Mouse (Mus musculus) splenic B cell, adult 2 months (primary cell): Measurements from ENCODE around the gene Pbx1.

ENCODE experiments used
- DNase-seq: peaks from one replicate; pipeline ENCODE4 v3.0.0-alpha.2; 2011; ENCODE audit warnings: low read depth, low spot score
- H3K27me3 ChIP-seq: 2 replicates; pipeline ENCODE4 v1.6.1; 2012; ENCODE audit warnings: mild to moderate bottlenecking, low read length, moderate library complexity, mixed read lengths; ENCODE audit not compliant: control insufficient read depth, poor library complexity, insufficient read depth, severe bottlenecking
- H3K36me3 ChIP-seq: 2 replicates; pipeline ENCODE4 v1.6.1; 2012; ENCODE audit warnings: mild to moderate bottlenecking, low read length, moderate library complexity, mixed read lengths; ENCODE audit not compliant: control insufficient read depth, poor library complexity, insufficient read depth, severe bottlenecking

The Pbx1 gene

GRCm38 (mm10) chr1:168221071-168221521 is 211.0 kb downstream of the Pbx1 start:
- no peak for DNase-seq
- Histone ChIP-seq H3K36me3 (no peaks in the 10 kb centered on the region), H3K27me3 (no peaks in the 10 kb centered on the region)

- DNase-seq: no peak
- no peaks in the 10 kb centered on the region for H3K27me3 ChIP-seq
- H3K36me3 ChIP-seq: no peaks in the 10 kb centered on the region
Measured at GRCm38 (mm10) chr1:168215896-168216747, 215.9 kb downstream of the Pbx1 start.

GRCm38 (mm10) chr1:168215468-168215867 is 216.6 kb downstream of the Pbx1 start:
- DNase-seq: no peak
- H3K36me3 ChIP-seq: no peaks in the 10 kb centered on the region
- no peaks in the 10 kb centered on the region for H3K27me3 ChIP-seq

GRCm38 (mm10) chr1:168214040-168214443 is 218.0 kb downstream of the Pbx1 start:
- Histone ChIP-seq H3K36me3 (no peaks in the 10 kb centered on the region), H3K27me3 (no peaks in the 10 kb centered on the region)
- DNase-seq: peak; percentile 9

- Histone ChIP-seq H3K36me3 (no peaks in the 10 kb centered on the region), H3K27me3 (no peaks in the 10 kb centered on the region)
- DNase-seq: no peak
Measured at GRCm38 (mm10) chr1:168213595-168213994, 218.5 kb downstream of the Pbx1 start.

GRCm38 (mm10) chr1:168210401-168210800 is 221.7 kb downstream of the Pbx1 start:
- no peak for DNase-seq
- Histone ChIP-seq H3K27me3 (no peaks in the 10 kb centered on the region), H3K36me3 (no peaks in the 10 kb centered on the region)

- DNase-seq: no peak
- H3K36me3 ChIP-seq: no peaks in the 10 kb centered on the region
Measured at GRCm38 (mm10) chr1:168200570-168201156, 231.4 kb downstream of the Pbx1 start.

GRCm38 (mm10) chr1:168198276-168198675 is 233.8 kb downstream of the Pbx1 start:
- H3K27me3 ChIP-seq: no peaks in the 10 kb centered on the region
- no peak for DNase-seq
- H3K36me3 ChIP-seq: no peaks in the 10 kb centered on the region

More at GRCm38 (mm10) chr1:168200570-168201156, 231.4 kb downstream of the Pbx1 start:
- no peaks in the 10 kb centered on the region for H3K27me3 ChIP-seq

GRCm38 (mm10) chr1:168197908-168198258 is 234.2 kb downstream of the Pbx1 start:
- DNase-seq: no peak
- no peaks in the 10 kb centered on the region for H3K36me3 ChIP-seq
- H3K27me3 ChIP-seq: no peaks in the 10 kb centered on the region

GRCm38 (mm10) chr1:168197195-168197907 is 234.7 kb downstream of the Pbx1 start:
- DNase-seq: no peak
- H3K27me3 ChIP-seq: no peaks in the 10 kb centered on the region

GRCm38 (mm10) chr1:168193364-168193763 is 238.7 kb downstream of the Pbx1 start:
- no peak for DNase-seq
- no peaks in the 10 kb centered on the region for H3K27me3 ChIP-seq
- H3K36me3 ChIP-seq: no peaks in the 10 kb centered on the region

More at GRCm38 (mm10) chr1:168197195-168197907, 234.7 kb downstream of the Pbx1 start:
- H3K36me3 ChIP-seq: no peaks in the 10 kb centered on the region

- Histone ChIP-seq H3K36me3 (no peaks in the 10 kb centered on the region), H3K27me3 (no peaks in the 10 kb centered on the region)
- no peak for DNase-seq
Measured at GRCm38 (mm10) chr1:168182816-168183215, 249.3 kb downstream of the Pbx1 start.

- no peak for DNase-seq
- no peaks in the 10 kb centered on the region for H3K27me3 ChIP-seq
Measured at GRCm38 (mm10) chr1:168180622-168181441, 251.2 kb downstream of the Pbx1 start.

GRCm38 (mm10) chr1:168179691-168180090 is 252.4 kb downstream of the Pbx1 start:
- DNase-seq: no peak
- Histone ChIP-seq H3K27me3 (no peaks in the 10 kb centered on the region), H3K36me3 (no peaks in the 10 kb centered on the region)

More at GRCm38 (mm10) chr1:168180622-168181441, 251.2 kb downstream of the Pbx1 start:
- no peaks in the 10 kb centered on the region for H3K36me3 ChIP-seq
